Mouse (Mus musculus) small intestine, adult 2 months (tissue): ENCODE measurements around the gene Lamb3. TPM values are rescaled to one million over a fixed set of nuclear protein-coding genes. Genes with fewer than 3 reads are reported as not detected.

Experiments used
- H3K27ac ChIP-seq: fragments of 200-500 bp; 2 replicates; pipeline ENCODE4 v1.5.1; 2012; ENCODE audit warnings: low read depth, low read length, control low read depth, inconsistent platforms; ENCODE audit not compliant: insufficient read depth
- H3K27me3 ChIP-seq: fragments of 200-500 bp; 2 replicates; pipeline ENCODE4 v1.6.1; 2012; ENCODE audit warnings: mild to moderate bottlenecking, moderate library complexity, low read length, inconsistent platforms; ENCODE audit not compliant: control insufficient read depth, insufficient read depth
- H3K36me3 ChIP-seq: fragments of 200-500 bp; 2 replicates; pipeline ENCODE4 v1.6.1; 2012; ENCODE audit warnings: mild to moderate bottlenecking, low read length, control low read depth, inconsistent platforms; ENCODE audit not compliant: control insufficient read depth, insufficient read depth
- H3K4me1 ChIP-seq: fragments of 200-500 bp; 2 replicates; pipeline ENCODE4 v1.6.1; 2012; ENCODE audit warnings: low read length, inconsistent platforms, mixed read lengths; ENCODE audit not compliant: control insufficient read depth, insufficient read depth, insufficient read length
- H3K4me3 ChIP-seq: fragments of 200-500 bp; 2 replicates; pipeline ENCODE4 v1.5.1; 2012; ENCODE audit warnings: low read depth, mild to moderate bottlenecking, control low read depth, inconsistent platforms, low read length, moderate library complexity
- CTCF ChIP-seq: fragments of 200-500 bp; IDR thresholded peaks from 2 replicates; pipeline ENCODE4 v1.5.1; 2012; ENCODE audit warnings: low read depth, mild to moderate bottlenecking, control low read depth, inconsistent platforms, low read length, moderate library complexity, mixed read lengths; ENCODE audit not compliant: insufficient replicate concordance, insufficient read length; ENCODE audit errors: extremely low read depth
- POLR2A ChIP-seq: fragments of 200-500 bp; IDR thresholded peaks from 2 replicates; pipeline ENCODE4 v1.6.1; 2012; ENCODE audit warnings: low read depth, mild to moderate bottlenecking, control low read depth, inconsistent platforms, low read length, moderate library complexity
- WGBS: fragments of 180-500 bp; shearing (Covaris S2); methylation state at CpG from one replicate; pipeline ENCODE4 v1.1.7; 2018; 5-methylcytosine and 5-hydroxymethylcytosine counted together
- polyA plus RNA-seq: library from polyadenylated mRNA; depleted of rRNA; stranded (reverse); fragments of >200 nt; gene quantifications from 2 replicates; pipeline ENCODE4 v1.2.3, GENCODE M21; 2012

Gene Lamb3
- polyA plus RNA-seq, 1 experiment, result 21.7 TPM

GRCm38 (mm10) chr1:193303096-193303495, 95.6 kb downstream of the Lamb3 start:
- H3K36me3 ChIP-seq, result no peaks in the 10 kb centered on the region
- no peaks in the 10 kb centered on the region for H3K27me3 ChIP-seq
- peaks cover 17% of the 10 kb centered on the region; the same call in 1 of the 2 replicates for H3K4me1 ChIP-seq
- WGBS, result 67% methylated on average over 2 of the region's 2 CpGs
- TF ChIP-seq POLR2A, result no peak
- no peak for TF ChIP-seq CTCF
- H3K4me3 ChIP-seq, result no peak overlapping the region
- H3K27ac ChIP-seq, result no peak overlapping the region

DNA sequence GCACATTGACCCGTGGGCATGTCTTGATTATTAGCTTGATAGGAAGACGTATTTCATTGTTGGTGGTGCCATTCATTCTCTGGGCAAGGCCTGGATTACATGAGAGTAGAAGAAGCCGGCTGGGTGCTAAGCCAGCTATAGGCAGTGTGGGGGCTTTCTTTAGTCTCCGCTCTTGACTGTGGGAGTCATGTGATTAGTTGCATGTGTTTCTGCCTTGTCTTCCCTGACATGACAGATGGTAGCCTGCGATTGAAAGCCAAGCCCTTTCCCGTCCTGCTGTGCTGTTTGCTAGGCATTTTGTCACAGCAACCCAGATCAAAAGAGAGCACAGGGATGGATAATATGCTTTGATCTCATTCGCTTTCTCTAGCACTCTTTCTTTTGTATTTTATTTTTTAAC, 97.9 kb downstream of the Lamb3 start:
- H3K27ac ChIP-seq, result no peak overlapping the region
- H3K27me3 ChIP-seq, result no peaks in the 10 kb centered on the region
- H3K4me3 ChIP-seq, result no peak overlapping the region
- peaks cover 10% of the 10 kb centered on the region; the same call in 1 of the 2 replicates for H3K4me1 ChIP-seq
- no peaks in the 10 kb centered on the region for H3K36me3 ChIP-seq
- TF ChIP-seq CTCF (no peak), POLR2A (no peak)
- 77% methylated on average over 7 of the region's 7 CpGs for WGBS

- Histone ChIP-seq H3K4me1 (peaks cover 6% of the 10 kb centered on the region; the same call in 1 of the 2 replicates), H3K4me3 (no peak overlapping the region), H3K27ac (no peak overlapping the region), H3K27me3 (no peaks in the 10 kb centered on the region), H3K36me3 (no peaks in the 10 kb centered on the region)
- TF ChIP-seq POLR2A, result no peak
- no peak for TF ChIP-seq CTCF
- WGBS, result 36% methylated on average over 2 of the region's 2 CpGs
These were observed 99.3 kb downstream of the Lamb3 start for GRCm38 (mm10) chr1:193306832-193307231.

DNA sequence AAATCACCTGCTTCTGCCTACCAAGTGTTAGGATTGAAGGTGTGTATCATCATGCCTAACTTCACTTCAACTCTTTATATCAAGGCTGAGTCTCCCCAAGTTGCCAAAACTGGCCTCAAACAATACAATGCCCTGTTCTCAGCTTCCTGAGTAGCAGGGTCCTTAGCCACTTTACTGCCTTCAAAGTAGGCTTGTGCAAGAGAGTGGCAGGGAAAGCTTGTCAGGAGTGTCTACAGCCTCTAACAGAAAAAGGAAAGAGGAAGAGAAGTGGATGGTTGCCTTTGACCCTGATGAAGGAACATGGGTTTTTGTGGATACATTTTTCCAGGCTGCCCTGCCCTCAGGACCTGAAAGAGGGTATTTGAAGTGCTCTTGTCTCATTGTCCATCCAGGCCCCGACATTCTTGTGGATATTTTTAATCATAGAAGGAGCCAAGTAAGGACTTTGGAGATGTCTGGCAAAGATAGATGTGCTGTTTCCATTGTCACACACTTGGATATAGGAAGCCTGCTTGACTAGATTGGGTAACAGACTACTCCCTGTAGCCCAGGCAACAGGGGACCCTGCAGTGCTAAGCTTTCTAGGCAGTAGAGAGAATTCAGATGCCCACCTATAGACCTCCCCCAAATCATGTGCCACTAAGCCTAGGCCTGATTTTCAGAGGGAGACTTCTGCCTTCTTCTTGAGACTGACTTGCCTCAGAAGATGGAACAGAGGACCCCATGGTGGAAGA, 102.5 kb downstream of the Lamb3 start:
- no peaks in the 10 kb centered on the region for H3K27me3 ChIP-seq
- 63% methylated on average over 1 of the region's 1 CpGs for WGBS
- H3K4me3 ChIP-seq, result no peak overlapping the region
- no peak overlapping the region for H3K27ac ChIP-seq
- H3K36me3 ChIP-seq, result no peaks in the 10 kb centered on the region
- peaks cover 3% of the 10 kb centered on the region; the same call in 1 of the 2 replicates for H3K4me1 ChIP-seq
- no peak for TF ChIP-seq CTCF
- TF ChIP-seq POLR2A, result no peak

GRCm38 (mm10) chr1:193310519-193311085, 103.1 kb downstream of the Lamb3 start:
- no peak overlapping the region for H3K4me3 ChIP-seq
- peaks cover 3% of the 10 kb centered on the region; the same call in 1 of the 2 replicates for H3K4me1 ChIP-seq
- no peak overlapping the region for H3K27ac ChIP-seq
- no peaks in the 10 kb centered on the region for H3K36me3 ChIP-seq
- H3K27me3 ChIP-seq, result no peaks in the 10 kb centered on the region
- WGBS, result 85% methylated on average over 3 of the region's 3 CpGs
- TF ChIP-seq CTCF (no peak), POLR2A (no peak)

GRCm38 (mm10) chr1:193311596-193311995, 104.1 kb downstream of the Lamb3 start:
- H3K27ac ChIP-seq, result no peak overlapping the region
- no peaks in the 10 kb centered on the region for H3K27me3 ChIP-seq
- no peak overlapping the region for H3K4me3 ChIP-seq
- H3K36me3 ChIP-seq, result no peaks in the 10 kb centered on the region
- WGBS, result 95% methylated on average over 1 of the region's 1 CpGs
- TF ChIP-seq POLR2A, result no peak
- TF ChIP-seq CTCF, result no peak
- H3K4me1 ChIP-seq, result peaks cover 3% of the 10 kb centered on the region; the same call in 1 of the 2 replicates

DNA sequence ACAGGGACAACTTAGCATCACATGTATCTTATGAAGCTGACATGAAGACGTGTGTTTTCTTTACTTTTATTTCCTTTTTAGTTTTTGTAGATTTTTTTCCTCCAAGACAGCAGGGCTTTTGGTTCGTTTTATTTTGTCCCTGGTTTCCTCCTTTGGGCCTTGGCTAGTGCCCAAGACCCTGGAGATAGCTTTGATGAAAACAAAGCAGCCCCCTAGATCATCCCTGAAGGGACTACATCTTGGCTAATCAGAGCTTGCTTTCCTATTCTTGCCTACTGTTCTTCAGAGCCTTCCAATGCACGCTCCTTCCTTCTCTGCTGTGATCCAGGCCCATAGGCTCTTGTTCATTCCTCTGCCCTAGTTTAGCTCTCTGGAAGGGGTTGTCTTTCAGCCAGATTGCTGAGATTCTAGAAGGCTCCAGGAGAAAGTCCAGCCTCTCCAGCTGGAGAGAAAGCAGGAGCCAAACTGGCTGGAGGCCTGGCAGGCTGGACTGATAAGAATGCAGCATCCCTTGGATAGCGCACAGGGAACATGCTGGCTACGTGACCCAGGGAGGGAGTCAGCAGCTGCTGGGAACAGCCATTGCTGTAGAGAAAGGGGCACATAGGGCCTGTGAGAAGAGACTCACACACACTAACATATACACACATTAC, 108.3 kb downstream of the Lamb3 start:
- H3K4me1 ChIP-seq, result peaks cover 3% of the 10 kb centered on the region; the same call in 1 of the 2 replicates
- no peaks in the 10 kb centered on the region for H3K36me3 ChIP-seq
- no peaks in the 10 kb centered on the region for H3K27me3 ChIP-seq
- 45% methylated on average over 5 of the region's 5 CpGs for WGBS
- no peak overlapping the region for H3K4me3 ChIP-seq
- H3K27ac ChIP-seq, result peak overlapping the region; percentile 69
- no peak for TF ChIP-seq POLR2A
- TF ChIP-seq CTCF, result no peak
